Mouse (Mus musculus) urinary bladder, adult 18-20 months (tissue): ENCODE results near the gene Stab1.

Experiments
- DNase-seq, 2 experiments: peaks; one replicate each; pipeline ENCODE4 v3.0.0; 2022; ENCODE audit warnings: low spot score in 2 of 2, mixed read lengths in 2 of 2

Stab1 gene

DNA sequence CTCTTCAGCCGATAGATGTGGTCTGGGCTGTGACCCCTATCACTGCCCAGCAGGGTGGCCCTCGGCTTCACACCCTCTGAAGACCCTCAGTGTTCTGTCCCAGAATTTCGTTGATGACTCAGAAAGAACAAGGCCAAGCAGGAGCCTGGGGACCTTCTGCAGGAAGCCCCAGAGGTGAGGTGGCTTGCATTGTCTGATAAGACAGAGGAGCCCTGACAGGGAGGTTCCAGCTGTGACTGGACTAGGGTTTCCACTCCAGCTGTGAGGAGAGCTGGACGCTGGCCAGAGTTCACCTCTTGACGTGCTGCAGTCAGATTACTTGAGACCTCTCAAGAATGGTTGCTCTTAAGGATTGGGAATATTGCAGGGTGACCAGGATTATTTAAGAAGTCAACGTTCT lies 36.4 kb downstream of the Stab1 start:
- DNase-seq: no peak

DNA sequence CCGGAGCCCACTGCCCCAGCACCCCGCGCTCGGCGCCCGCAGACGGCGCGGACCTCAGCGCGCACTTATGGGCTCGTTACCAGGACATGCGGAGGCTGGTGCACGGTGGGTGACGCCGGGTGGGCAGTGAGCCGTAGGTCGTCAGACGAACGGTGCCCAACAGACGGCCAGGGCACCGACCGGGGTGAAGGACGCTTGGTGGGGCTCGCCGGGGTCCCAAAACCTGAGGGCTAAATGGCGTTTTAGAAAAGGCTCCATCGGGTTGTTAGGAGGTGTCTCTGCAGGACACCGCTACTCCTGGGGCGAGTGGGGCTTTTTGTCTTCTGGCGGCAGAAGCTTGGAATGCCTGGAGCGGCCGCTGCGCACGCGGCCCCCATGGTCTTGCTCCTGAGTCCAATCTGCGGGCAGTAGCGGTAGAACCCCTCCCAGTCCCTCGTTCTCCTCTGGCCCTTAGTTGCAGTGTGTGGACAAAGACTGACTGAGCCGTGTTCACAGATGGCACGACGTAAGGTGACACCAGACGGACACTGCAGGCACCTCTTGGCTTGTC lies 37.1 kb downstream of the Stab1 start:
- no peak for DNase-seq

DNA sequence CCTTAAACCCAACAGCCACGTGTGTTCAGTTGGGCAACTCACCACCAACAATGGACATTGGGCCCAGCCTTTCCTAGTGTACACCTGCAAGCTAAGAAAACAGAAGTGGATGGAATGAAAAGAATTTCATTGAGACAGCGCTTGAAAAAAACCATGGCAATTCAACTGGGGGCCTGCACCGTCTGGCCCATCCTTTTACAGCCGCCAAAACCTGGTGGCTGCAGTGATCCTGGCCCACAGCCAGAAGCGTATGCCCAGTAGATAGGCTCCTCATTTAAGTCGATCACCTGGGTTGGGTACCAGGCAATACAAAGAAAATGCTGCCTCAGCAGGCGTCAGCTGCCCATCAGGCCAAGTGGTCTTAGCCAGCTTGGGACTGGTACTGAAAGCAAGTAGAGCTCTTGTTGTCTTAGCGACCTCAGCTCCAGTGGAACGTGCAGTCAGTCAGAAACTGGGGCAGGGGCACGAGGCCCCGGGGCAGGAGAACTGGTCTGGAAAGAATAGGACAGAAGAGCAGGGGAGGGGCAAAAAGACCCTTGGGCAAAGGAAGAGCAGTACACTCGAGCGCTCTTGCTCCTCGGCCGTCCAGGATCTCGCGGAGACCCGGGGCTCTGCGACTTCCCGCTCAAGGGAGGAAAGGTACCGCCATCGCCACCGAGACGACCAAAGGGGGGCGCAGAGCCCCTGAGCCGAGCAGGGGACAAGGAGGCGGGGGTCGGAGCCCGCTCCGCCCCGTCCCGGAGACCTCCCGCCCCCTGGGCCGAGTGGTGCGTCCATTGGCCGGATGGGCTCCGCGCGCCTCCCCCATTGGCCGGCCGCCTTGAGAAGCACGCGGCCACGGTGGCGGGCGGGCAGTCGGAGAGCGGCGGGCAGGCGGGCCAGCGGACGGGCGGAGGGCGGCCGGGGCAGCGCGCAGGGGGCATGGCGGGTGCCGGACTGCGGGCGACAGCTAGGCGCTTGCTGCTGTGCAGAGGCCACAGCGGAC lies 37.9 kb downstream of the Stab1 start, which contains the start of gene Nt5dc2:
TSS of gene Nt5dc2 (plus strand) at position 818 of the 985 bp plus-strand sequence.
- DNase-seq: peak; percentile 71

DNA sequence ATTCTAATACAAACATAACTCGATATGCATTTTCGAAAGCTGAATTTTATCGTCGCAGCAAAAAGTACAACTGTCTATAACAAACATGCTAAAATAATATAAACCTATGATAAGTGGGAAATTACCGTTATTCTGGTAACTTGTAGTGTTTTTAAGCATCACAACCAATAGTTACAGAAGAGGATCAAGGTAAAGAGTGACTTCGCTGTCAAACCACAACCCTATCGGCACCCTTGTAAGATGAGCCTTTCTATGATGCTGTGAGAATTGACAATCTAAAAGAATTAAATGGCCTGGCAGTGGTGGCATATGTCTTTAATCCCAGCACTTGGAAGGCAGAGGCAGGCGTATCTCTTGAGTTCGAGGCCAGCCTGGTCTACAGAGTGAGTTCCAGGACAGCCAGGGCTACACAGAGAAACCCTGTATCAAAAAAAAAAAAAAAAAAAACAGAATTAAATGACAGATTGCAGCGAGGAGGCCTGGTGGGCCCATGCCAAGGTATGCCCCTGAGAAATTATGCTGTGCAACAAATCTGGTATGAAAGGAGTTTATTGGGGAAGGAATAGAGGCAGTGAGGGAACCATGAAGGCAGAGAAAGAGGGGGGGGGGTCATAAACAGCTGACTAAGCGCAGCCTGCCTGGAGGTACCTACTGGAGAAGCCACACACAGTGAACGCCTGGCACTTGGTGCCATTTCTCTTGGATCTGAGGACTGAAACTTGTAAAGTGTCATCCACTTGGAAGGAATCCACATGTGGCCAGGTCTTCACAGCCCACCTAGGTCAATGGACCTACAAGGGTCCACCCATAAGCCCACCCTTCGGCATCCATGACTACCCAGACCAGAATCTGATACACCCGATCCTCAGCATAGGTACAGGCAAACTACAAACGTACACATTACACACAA lies 38.9 kb downstream of the Stab1 start:
- DNase-seq: no peak

DNA sequence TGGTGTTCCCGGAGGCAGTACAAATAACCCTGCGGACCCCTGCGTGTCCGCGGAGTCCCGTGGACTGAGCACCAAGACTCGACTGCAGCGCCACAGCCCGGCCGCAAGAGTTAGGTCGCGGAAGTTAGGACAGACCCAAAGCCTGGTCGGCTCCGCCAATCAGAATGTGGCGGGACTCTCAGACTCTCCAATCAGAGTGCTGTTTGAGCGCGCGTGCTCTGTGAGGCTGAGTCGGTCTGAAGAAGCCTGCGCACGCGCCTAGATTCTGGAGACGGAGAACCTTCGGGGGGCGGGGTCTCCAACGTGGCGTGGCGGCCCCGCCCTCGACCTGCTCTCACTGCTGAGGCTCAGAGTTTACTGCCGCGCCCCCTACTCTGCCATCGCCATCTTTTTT lies 39.6 kb downstream of the Stab1 start, which contains the start of gene Smim4:
TSS of gene Smim4 (minus strand) at position 131 of the 394 bp plus-strand sequence.
- peak; percentile 81 to 93 for DNase-seq

DNA sequence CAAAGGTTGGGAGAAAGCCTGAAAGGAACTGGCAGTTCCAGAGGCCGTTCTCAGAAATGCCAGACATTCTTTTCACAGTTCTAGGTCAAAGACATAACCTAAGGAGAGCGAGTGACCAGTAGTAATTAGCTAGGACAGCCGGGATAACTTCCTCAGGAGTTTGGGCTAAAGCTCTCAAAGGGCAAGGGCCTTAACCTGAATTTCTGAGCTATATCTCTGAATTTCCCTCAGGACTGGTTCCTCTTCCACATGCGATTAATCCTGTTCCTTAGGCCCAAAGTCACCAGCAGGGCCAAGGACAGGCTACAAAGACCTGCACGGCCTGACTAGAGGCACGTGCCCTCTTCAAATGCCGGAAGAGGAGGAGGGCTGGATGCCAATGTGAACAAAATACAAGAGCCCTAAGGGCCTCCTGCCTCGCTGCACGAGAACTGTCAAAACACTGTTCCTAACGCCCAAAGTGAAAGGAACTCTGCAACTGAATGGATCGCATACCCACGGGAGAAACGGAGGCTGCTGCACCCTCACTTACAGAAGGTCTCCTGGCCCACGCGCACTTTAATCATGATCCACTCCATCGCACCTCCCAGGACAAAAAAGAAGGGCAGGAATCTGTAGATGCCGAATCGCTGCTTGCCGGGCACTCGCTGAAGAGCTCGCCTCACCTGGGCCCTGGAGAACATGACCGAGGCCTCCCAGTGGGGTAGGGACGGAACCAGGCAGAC lies 40.2 kb downstream of the Stab1 start:
- DNase-seq: no peak

DNA sequence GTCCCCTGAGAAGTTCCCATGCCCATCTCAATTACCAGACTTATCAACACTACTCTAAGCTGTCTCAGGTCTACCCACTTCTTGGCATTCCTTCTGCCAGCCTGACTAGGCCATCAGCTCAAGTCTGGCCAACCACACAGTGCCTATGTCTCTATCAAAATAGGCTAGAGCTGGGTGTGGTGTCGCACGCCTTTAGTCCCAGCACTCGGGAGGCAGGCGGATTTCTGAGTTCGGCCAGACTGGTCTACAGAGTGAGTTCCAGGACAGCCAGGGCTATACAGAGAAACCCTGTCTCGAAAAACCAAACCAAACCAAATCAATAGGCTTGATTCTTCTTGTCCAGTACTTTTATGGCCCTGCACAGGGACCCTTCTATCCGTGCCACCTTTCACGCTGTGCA lies 41.6 kb downstream of the Stab1 start:
- DNase-seq: no peak

DNA sequence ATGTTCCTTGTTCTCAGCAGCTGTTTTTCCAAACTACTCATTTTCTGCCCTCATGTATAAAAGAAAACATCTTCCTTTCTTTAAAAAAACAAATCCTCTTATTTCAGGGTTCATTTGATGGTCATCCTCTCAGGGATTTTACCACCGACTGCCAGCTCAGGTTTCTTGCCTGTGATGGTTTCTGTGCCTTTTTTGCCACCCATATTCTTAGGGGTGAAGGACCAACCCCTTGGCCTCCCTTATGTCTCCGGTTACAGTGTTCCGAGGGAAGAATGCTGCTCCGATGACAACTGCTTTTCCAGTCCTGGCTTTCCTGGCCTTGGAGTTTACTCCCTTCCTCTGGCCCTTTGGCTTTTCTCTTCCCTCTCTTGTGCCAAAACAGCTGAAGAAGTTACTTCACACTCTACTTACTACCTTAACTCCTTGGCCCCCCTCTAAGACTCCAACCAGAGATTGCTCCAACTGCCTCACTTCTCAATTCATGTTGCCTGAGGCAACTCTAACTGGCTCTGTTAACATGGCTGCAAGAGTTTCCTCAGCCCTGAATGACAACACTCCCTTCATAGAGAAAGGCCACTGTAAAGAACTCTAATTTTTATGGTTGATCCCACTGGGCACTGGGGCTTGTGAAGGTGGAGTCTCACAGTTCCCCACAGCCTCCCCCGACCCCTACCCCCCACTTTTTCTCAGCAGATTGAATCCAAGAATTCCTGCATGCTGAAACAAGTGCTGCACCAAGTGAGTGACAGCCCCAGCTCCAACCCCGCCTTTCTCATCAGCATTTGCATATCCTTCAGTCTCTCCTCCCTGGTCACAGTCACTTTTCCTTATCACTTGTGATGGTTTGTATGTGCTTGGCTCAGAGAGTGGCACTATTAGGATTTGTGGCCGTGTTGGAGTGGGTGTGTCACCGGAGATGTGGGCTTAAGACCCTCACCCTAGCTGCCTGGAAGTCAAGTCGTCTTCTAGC lies 43.0 kb downstream of the Stab1 start:
- DNase-seq: no peak

DNA sequence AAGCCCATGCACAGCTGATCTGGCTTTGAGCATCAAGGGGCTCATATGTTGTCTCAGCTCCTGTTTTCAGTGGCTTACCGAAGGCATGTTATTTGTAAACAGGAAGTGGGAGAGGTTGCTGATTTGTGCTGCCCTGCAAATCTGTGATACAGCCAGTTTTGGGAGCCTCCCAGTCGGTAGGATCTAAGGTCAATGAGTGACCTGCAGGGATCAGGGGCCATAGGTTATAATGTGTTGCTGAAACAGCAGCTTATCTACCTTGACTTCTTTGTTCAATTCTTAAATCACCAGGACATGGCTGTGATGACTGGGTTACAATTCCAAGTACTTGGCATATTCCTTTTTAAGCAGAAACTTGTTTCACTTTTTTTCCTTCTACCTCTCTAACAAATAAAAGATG lies 52.9 kb downstream of the Stab1 start:
- no peak for DNase-seq

DNA sequence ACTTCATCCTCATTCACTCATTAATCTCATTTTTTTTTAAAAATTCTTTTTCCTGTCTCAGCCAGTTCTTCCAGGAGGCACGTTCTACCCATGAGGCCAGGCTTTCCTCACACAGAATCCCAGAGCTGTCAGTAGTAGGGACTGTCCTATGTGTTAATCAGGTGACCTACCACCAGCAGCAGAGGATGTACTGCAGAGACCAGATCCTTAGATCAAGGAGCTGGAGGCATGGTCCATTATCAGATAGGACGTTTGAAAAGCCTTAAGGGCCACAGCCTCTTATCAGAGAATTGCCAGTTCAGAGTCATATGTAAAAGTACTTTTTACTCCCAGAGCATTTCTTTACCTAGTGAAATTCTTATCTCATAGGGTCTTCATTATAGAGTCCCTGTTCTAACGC lies 54.4 kb downstream of the Stab1 start:
- no peak for DNase-seq

DNA sequence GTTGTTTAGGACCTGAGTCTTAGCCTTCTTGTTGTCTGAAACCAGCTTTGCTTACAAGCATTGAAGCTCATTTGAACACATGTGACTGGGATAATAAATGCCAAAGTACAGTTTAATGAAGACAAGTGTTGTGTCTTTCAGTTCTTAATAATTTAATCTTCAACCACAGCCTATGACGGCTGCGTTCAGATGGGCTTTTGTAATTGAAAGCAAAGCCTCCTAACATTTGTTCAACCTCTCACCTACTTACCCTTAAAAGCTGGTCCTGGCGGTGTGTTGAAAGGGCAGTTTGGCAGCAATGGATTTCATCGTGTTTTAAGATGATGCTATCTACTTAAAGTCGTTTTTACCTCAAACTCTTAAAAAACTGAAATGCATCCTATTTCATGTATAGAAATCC lies 56.3 kb downstream of the Stab1 start:
- DNase-seq: no peak

DNA sequence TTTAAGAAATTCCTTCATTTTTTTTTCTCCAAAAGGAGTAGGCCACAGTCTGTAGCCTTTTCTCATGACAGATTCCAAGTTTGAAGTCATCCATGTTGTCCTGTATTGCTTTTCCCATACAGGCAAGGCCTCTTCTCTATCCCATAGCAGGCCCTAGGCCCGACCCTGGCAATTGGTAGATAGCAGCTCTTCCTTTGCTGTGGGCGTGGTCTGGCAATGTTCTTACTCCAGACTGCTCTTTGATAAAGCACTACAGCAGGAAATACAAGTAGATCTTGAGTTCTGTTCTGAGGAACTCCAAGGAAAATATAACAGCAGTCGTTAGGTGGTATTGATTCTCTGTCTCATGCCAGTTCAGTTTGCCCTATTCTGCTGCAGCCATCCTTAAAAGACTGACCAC lies 57.8 kb downstream of the Stab1 start:
- DNase-seq: no peak

DNA sequence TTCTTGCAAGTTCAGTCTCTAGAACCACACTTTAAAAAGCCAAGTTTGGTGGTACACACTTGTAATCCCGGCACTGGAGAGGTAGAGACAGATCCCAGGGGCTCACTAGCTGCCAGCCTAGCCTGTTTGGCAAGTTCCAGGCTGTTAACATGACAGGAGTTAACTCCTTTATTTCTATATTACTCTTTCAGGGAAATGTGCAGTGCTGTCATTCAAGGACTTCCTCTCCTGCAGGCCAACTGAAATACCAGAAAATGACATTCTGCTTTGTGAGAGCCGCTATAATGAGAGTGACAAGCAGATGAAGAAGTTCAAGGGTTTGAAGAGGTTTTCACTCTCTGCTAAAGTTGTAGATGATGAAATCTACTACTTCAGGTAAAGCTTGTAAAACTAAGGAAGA lies 63.3 kb downstream of the Stab1 start:
- no peak for DNase-seq

DNA sequence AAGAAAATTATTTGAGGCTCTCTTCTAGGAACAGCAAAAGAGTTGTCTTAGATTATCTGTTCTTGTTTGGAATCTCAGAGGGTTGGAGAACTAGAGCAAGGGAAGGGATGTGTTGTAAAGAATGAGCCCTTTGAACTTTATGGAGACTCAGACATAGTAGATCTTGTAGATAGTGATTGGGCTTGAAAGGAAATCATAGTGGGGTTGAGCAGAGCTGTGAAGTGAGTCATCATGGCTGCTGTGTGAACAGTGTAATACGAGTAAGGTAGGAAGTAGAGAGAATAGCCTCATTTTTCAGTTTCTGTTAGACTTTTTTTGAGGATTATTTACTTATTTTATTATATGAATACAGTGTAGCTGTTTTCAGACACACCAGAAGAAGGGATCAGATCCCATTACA lies 78.5 kb downstream of the Stab1 start:
- no peak for DNase-seq
